Mouse (Mus musculus) A20 (cell line): ENCODE results near the gene Clec18a.
A peak's percentile ranks its signal among the peaks of the same experiment; 100 is the strongest.
"Not testable (repeated sequence)": the region's sequence is repeated elsewhere in the genome, so short reads cannot be mapped to it uniquely, and the experiment has no call there.

Experiments used
- DNase-seq: peaks from one replicate; pipeline ENCODE4 v3.0.0-alpha.2; 2011; ENCODE audit warnings: low read depth, low spot score

Gene Clec18a

GRCm38 (mm10) chr8:111092326-111092725 is at the start of gene Clec18a:
Clec18a (minus strand) TSS chr8:111092426.
- DNase-seq, result not testable (repeated sequence)

- no peak for DNase-seq
Measured at GRCm38 (mm10) chr8:111130756-111131155, 38.5 kb upstream of the Clec18a start.

GRCm38 (mm10) chr8:111119481-111119880 is 27.3 kb upstream of the Clec18a start:
- no peak for DNase-seq

GRCm38 (mm10) chr8:111114891-111115290 is 22.7 kb upstream of the Clec18a start:
- no peak for DNase-seq

- not testable (repeated sequence) for DNase-seq
Measured at GRCm38 (mm10) chr8:111094719-111095302, 2.6 kb upstream of the Clec18a start.

GRCm38 (mm10) chr8:111093865-111094718 is 1.9 kb upstream of the Clec18a start, which contains the start of gene Pdpr:
Pdpr (plus strand) TSS chr8:111094630.
- DNase-seq, result peak; percentile 90

GRCm38 (mm10) chr8:111091706-111092105 is 520 bp downstream of the Clec18a start:
- no peak for DNase-seq

- peak; percentile 83 for DNase-seq
Measured at GRCm38 (mm10) chr8:111090126-111090525, 2.1 kb downstream of the Clec18a start.

GRCm38 (mm10) chr8:111083936-111084335 is 8.3 kb downstream of the Clec18a start:
- DNase-seq, result not testable (repeated sequence)

GRCm38 (mm10) chr8:111081580-111082258 is 10.5 kb downstream of the Clec18a start:
- DNase-seq, result no peak

GRCm38 (mm10) chr8:111079861-111080271 is 12.4 kb downstream of the Clec18a start:
- DNase-seq, result no peak

- DNase-seq, result no peak
Measured at GRCm38 (mm10) chr8:111079461-111079860, 12.8 kb downstream of the Clec18a start.

GRCm38 (mm10) chr8:111075926-111076325 is 16.3 kb downstream of the Clec18a start:
- DNase-seq, result no peak

GRCm38 (mm10) chr8:111068660-111069059 is 23.6 kb downstream of the Clec18a start:
- DNase-seq, result not testable (repeated sequence)

GRCm38 (mm10) chr8:111067439-111067838 is 24.8 kb downstream of the Clec18a start:
- no peak for DNase-seq

- no peak for DNase-seq
Measured at GRCm38 (mm10) chr8:111066308-111066707, 25.9 kb downstream of the Clec18a start.

GRCm38 (mm10) chr8:111062893-111063292 is 29.3 kb downstream of the Clec18a start:
- peak; percentile 36 for DNase-seq

GRCm38 (mm10) chr8:111062072-111062757 is 30.0 kb downstream of the Clec18a start:
- DNase-seq, result peak; percentile 84

- no peak for DNase-seq
Measured at GRCm38 (mm10) chr8:111061688-111062071, 30.5 kb downstream of the Clec18a start.

- no peak for DNase-seq
Measured at GRCm38 (mm10) chr8:111058946-111059572, 33.2 kb downstream of the Clec18a start.

GRCm38 (mm10) chr8:111056691-111057293 is 35.4 kb downstream of the Clec18a start:
- peak; percentile 87 for DNase-seq
